Mouse (Mus musculus) liver, postnatal 0 days (tissue): ENCODE measurements around the gene Chrm4.

Source experiments
- CTCF ChIP-seq: sonication (generic); IDR thresholded peaks from 2 replicates; pipeline ENCODE4 v1.5.1; 2016; ENCODE audit warnings: antibody characterized with exemption, low read depth
- EP300 ChIP-seq: IDR thresholded peaks from 2 replicates; pipeline ENCODE4 v1.6.1; 2016; ENCODE audit warnings: antibody characterized with exemption, low read depth, mild to moderate bottlenecking

GRCm38 (mm10) chr2:91917096-91917495 is 10.0 kb upstream of the Chrm4 start:
- TF ChIP-seq CTCF (no peak), EP300 (no peak)
